Mouse (Mus musculus) liver, embryonic 14.5 days (tissue): ENCODE data around the gene Bola1. TPM values are rescaled to one million over a fixed set of nuclear protein-coding genes. Genes with fewer than 3 reads are reported as not detected.
"Not testable (repeated sequence)": the region's sequence is repeated elsewhere in the genome, so short reads cannot be mapped to it uniquely, and the experiment has no call there.

ENCODE experiments used
- ATAC-seq: fragments of 200-750 bp; cut with Nextera tagmentation; 2 replicates; pipeline ENCODE4 v1.8.0; 2017; ENCODE audit warnings: moderate number of reproducible peaks, mild to moderate bottlenecking, moderate library complexity; ENCODE audit not compliant: insufficient read depth
- DNase-seq, 3 experiments: peaks; one replicate each; pipeline ENCODE4 v3.0.0-alpha.2; 2012 to 2013; ENCODE audit warnings: low read depth in 3 of 3, low spot score in 3 of 3
- H3K27ac ChIP-seq: fragments of 300-500 bp; sonication (generic); 2 replicates; pipeline ENCODE4 v1.5.1; 2014; ENCODE audit warnings: moderate library complexity, mild to moderate bottlenecking, control low read depth, inconsistent platforms
- H3K27me3 ChIP-seq: fragments of 300-500 bp; sonication (generic); 2 replicates; pipeline ENCODE4 v1.6.1; 2014; ENCODE audit warnings: mild to moderate bottlenecking, low read length, moderate library complexity; ENCODE audit not compliant: control insufficient read depth, insufficient read depth
- H3K36me3 ChIP-seq: fragments of 300-500 bp; sonication (generic); replicated peaks from 2 replicates; pipeline ENCODE4 v1.6.1; 2014; ENCODE audit warnings: low read depth; ENCODE audit not compliant: control insufficient read depth, insufficient read depth
- H3K4me1 ChIP-seq, 2 experiments: fragments of 200-500 bp in 1 of 2; fragments of 300-500 bp in 1 of 2; sonication (generic) in 1 of 2; replicated peaks; 2 replicates each; pipeline ENCODE4 v1.6.1; 2012 to 2014; ENCODE audit warnings: antibody characterized with exemption in 1 of 2, inconsistent platforms in 1 of 2, low read length in 1 of 2; ENCODE audit not compliant: control insufficient read depth in 2 of 2, insufficient read depth in 2 of 2
- H3K4me2 ChIP-seq: fragments of 300-500 bp; sonication (generic); 2 replicates; pipeline ENCODE4 v1.6.1; 2014; ENCODE audit warnings: low read depth, mild to moderate bottlenecking, control low read depth, moderate library complexity
- H3K4me3 ChIP-seq, 2 experiments: fragments of 200-500 bp in 1 of 2; fragments of 300-500 bp in 1 of 2; sonication (generic) in 1 of 2; 2 replicates each; pipeline ENCODE4 v1.5.1; 2012 to 2014; ENCODE audit warnings: low read depth in 2 of 2, low read length in 2 of 2, mild to moderate bottlenecking in 2 of 2, control low read depth in 1 of 2, inconsistent platforms in 1 of 2, moderate library complexity in 1 of 2; ENCODE audit not compliant: insufficient read depth in 1 of 2
- H3K9ac ChIP-seq: fragments of 300-500 bp; sonication (generic); replicated peaks from 2 replicates; pipeline ENCODE4 v1.6.1; 2014; ENCODE audit warnings: mild to moderate bottlenecking, control low read depth, moderate library complexity
- H3K9me3 ChIP-seq: fragments of 300-500 bp; sonication (generic); 2 replicates; pipeline ENCODE4 v1.6.1; 2016; ENCODE audit warnings: low read length, mixed read lengths; ENCODE audit not compliant: control insufficient read depth
- CTCF ChIP-seq: IDR thresholded peaks from 2 replicates; pipeline ENCODE4 v1.5.1; 2016; ENCODE audit warnings: antibody characterized with exemption, low read depth, control low read depth
- EP300 ChIP-seq: IDR thresholded peaks from 2 replicates; pipeline ENCODE4 v1.6.1; 2016; ENCODE audit warnings: antibody characterized with exemption, low read depth
- WGBS: fragments of 180-500 bp; shearing (Covaris S2); extraction: QIAGEN DNeasy Blood & Tissue Kit; methylation state at CpG from one replicate; pipeline ENCODE4 v1.1.7; 2014; ENCODE audit not compliant: insufficient replicate concordance; 5-methylcytosine and 5-hydroxymethylcytosine counted together
- polyA plus RNA-seq, 2 experiments: library from polyadenylated mRNA; depleted of rRNA in 1 of 2; stranded (reverse) in 1 of 2; unstranded in 1 of 2; fragments of >200 nt; fragmentation: Nextera tagmentation in 1 of 2; extraction: Ambion mirVana in 1 of 2; gene quantifications; 2 replicates each; pipeline versions ENCODE4 v1.2.1 to v1.2.3; 2012 to 2014

Bola1 gene
- polyA plus RNA-seq, 2 experiments, result 34.0 to 49.4 TPM

DNA sequence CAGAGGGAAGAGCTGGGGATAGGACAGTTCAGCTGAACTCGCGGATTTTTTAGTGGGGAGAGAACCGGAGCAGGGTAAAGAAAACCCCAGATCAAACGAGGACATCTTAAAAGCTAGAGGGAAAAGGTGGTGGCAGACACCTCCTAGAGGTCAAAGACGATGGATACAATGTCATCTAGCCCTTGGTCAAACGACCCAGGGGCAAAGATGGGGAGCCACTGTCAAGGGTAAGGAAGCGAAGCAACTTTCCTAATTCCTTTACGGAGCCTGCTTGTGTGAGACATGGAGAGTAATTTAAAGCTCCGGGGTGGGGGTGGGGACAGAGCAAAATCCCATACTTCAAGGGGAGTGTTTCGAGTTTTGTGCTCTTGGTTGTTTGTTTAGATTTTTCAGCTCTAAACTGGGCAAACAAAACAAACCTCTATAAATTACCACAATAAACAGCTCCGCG, 293 bp downstream of the Bola1 start:
- peak overlapping the region; percentile 65 to 73 for H3K4me3 ChIP-seq
- H3K36me3 ChIP-seq, result no peaks in the 10 kb centered on the region
- WGBS, result under 1% methylated on average over 12 of the region's 12 CpGs
- no peak for ATAC-seq
- no peaks in the 10 kb centered on the region for H3K9me3 ChIP-seq
- peak overlapping the region; percentile 99 for H3K9ac ChIP-seq
- H3K4me1 ChIP-seq, result peaks cover 25 to 31% of the 10 kb centered on the region in 2 experiments
- TF ChIP-seq CTCF (peak; percentile 59), EP300 (no peak)
- DNase-seq, result peak in 1 of 3 experiments; percentile 52
- H3K4me2 ChIP-seq, result peak overlapping the region; percentile 81
- H3K27ac ChIP-seq, result peak overlapping the region; percentile 100
- no peaks in the 10 kb centered on the region for H3K27me3 ChIP-seq

DNA sequence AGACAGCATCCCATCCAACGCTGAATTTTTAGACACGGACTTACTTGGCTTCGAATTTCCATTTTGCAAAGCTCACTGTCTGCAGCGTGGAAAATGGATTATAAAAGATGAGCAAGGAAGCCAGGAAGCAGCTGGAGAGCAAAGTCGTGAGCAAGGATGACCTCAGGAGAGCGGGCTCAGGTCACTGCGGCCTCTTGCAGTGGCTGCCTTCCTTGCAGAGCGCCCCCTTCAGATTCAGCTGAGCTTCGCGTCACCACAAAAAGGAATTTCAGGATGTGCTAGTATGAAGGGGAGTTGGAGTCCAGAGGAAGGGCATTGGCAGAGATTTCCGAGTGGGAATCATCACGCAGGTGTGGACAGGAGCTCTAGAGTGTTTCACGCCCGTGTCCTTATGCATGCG, 10.3 kb downstream of the Bola1 start:
- WGBS, result 29% methylated on average over 15 of the region's 15 CpGs
- TF ChIP-seq EP300, result no peak
- TF ChIP-seq CTCF, result peak; percentile 54
- H3K4me1 ChIP-seq, result no peaks in the 10 kb centered on the region
- H3K4me2 ChIP-seq, result no peak overlapping the region
- DNase-seq, result no peak
- no peak overlapping the region for H3K27ac ChIP-seq
- no peak overlapping the region for H3K4me3 ChIP-seq
- H3K27me3 ChIP-seq, result no peaks in the 10 kb centered on the region
- H3K36me3 ChIP-seq, result no peaks in the 10 kb centered on the region
- no peaks in the 10 kb centered on the region for H3K9me3 ChIP-seq
- no peak for ATAC-seq
- no peak overlapping the region for H3K9ac ChIP-seq

DNA sequence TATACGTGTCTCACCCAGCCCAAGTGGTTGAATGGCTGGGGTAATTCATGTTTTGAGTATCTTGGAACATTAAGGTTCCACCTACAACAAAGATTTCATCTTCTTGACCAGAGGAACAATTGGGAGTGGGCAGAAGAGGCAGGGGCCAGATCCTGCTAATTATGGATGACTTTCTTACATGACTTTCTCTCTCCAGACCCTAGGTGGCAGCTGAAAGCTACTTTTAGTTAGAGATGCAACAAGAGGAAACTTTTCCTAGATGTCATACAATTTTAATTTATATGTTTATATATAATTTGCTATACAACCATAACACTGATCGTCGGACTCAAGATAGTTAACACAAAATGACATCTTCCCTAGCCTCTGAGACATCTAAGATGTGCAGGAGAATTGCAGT, 11.7 kb downstream of the Bola1 start:
- H3K27me3 ChIP-seq, result no peaks in the 10 kb centered on the region
- ATAC-seq, result no peak
- no peak overlapping the region for H3K4me2 ChIP-seq
- no peaks in the 10 kb centered on the region for H3K36me3 ChIP-seq
- TF ChIP-seq EP300, result no peak
- no peak overlapping the region for H3K4me3 ChIP-seq
- WGBS, result 71% methylated on average over 3 of the region's 3 CpGs
- H3K9me3 ChIP-seq, result no peaks in the 10 kb centered on the region
- no peak for DNase-seq
- H3K27ac ChIP-seq, result no peak overlapping the region
- no peak overlapping the region for H3K9ac ChIP-seq
- H3K4me1 ChIP-seq, result no peaks in the 10 kb centered on the region

DNA sequence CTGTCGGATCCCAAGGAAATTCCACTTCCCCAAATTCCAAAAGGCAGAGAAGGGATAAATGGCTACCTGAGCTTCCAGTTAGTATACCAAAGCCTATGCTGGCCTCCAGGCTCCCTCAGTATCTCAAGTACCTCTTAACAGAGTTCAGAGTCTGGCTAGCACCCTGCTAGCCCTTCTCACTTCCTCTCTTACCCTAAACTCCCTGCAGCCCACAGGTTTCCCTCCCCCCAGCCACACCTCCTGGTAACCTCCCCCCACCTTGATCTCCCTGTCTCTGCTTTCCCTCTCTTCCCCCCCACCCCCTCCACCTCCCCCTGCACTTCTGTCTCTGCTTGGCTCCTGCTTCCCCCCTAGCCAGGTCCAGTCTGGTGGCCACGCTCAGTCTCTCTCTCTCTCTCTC, 19.8 kb downstream of the Bola1 start:
- Histone ChIP-seq H3K4me3 (no peak overlapping the region), H3K9ac (no peak overlapping the region), H3K4me2 (no peak overlapping the region), H3K27ac (no peak overlapping the region), H3K36me3 (no peaks in the 10 kb centered on the region), H3K27me3 (no peaks in the 10 kb centered on the region), H3K9me3 (no peaks in the 10 kb centered on the region), H3K4me1 (peaks cover 13 to 22% of the 10 kb centered on the region in 2 experiments)
- 41% methylated on average over 2 of the region's 2 CpGs for whole genome bisulfite sequencing
- ATAC-seq (no peak), DNase-seq (no peak)
- TF ChIP-seq EP300, result no peak
- TF ChIP-seq CTCF, result no peak

DNA sequence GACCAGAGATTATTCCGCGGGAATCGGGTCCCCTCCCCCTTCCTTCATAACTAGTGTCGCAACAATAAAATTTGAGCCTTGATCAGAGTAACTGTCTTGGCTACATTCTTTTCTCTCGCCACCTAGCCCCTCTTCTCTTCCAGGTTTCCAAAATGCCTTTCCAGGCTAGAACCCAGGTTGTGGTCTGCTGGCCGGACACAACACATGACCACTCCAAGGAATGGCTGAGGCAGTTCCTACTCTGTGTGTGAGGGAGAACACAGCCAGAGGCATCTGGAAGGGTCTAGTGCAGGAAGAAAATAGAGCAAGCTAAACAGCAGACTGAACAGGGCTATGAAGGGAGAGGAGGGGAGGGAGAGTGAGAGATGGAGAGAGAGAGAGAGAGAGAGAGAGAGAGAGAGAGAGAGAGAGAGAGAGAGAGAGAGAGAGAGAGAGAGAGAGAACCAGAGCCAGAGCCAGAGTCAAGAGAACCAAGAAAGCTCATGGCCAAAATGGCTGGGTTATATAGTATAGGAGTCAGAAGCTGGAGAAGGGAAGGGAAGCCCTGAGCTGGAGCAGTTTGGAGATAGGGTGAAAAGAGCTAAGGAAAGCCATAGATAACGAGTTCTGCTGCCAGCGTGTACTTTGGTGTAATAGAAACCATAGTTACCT, 20.8 kb downstream of the Bola1 start:
- ATAC-seq, H3K36me3 ChIP-seq, H3K9ac ChIP-seq, H3K4me3 ChIP-seq, H3K9me3 ChIP-seq, H3K27me3 ChIP-seq, H3K27ac ChIP-seq, DNase-seq: not testable (repeated sequence)
- peak overlapping the region; percentile 35 for H3K4me2 ChIP-seq
- H3K4me1 ChIP-seq, result peaks cover 13 to 22% of the 10 kb centered on the region in 2 experiments
- 17% methylated on average over 6 of the region's 8 CpGs for WGBS
